Mouse (Mus musculus): ENCODE measurements around the gene Plcxd2.

Plcxd2 gene

DNA sequence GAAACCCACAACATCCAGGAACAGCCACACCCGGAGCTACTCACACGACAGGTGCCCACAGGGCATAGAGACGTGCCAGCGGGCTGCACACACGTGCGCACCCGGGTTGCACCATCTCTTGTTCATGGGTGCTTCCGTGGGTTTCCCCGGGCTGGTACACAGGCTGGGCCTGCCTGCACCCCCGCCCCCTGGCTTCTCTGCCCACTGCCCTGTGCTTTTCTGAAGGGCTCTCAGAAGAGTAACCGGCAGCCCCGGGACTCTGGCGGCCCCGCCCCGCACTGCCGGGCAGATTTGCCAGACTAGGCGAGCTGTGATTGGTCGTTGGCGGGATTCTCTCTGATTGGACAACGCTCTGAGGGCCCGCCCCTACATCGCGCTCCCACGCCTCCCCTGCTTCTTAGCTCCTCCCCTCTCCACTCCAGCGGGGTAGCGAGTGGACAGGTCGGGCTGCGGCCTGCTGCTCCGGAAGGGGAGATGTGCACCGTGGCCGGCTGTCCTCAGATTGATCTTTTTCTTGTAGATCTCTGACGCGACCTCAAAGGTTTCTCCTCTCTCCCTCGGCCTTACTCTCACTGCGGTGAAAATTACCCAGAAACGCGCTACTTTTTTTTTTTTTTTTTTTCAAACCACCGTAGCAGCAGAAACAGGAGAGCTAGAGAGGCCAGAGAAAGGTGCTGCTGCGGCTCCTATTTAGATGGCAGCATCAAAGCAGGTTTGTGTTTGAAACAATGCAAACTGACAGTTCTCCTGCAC is at the start of gene Plcxd2:
Gene Plcxd2, minus strand, starts transcription at position 66 of the 753 bp plus-strand sequence.
- peak; percentile 95 for DNase-seq (ENCODE audit: low spot score)

DNA sequence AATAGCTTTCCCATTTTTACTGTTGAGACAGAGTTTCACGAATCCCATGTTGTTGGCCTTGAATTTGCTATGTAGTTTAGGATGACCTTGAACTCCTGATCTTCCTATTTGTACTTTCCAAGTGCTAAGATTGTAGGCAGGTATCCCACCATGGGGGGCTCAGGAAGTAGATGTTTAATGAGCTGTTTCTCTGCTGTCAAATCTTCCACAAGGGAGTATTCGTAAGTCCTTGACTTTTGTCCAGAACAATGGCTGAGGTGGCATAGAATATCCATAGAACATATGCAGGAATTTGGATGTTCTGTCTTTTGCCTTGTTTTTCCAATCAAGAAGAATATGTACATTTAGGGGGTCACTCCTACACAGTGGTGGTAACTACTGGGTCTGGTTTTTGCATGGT is 36.9 kb upstream of the Plcxd2 start:
- DNase-seq (ENCODE audit: low spot score) = no peak

DNA sequence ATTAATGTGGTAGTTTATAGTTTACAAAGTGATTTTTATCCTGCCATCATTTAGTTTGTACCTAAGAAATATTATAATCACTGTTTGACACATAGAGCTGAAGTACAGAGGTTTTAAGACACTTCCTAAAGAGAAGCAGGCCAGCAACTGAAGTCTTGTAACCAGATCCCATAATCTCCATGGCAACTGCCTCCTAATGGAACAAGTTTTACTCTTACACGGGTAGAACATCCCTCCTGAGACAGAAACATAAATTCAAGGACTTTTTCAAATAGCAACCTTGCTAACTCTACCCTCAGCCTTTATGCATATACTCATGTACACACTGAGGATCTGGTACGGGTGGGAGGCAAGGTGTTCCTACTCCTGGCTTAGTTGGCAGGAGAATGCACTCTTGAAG is 26.2 kb upstream of the Plcxd2 start:
- DNase-seq (ENCODE audit: low spot score) = no peak

DNA sequence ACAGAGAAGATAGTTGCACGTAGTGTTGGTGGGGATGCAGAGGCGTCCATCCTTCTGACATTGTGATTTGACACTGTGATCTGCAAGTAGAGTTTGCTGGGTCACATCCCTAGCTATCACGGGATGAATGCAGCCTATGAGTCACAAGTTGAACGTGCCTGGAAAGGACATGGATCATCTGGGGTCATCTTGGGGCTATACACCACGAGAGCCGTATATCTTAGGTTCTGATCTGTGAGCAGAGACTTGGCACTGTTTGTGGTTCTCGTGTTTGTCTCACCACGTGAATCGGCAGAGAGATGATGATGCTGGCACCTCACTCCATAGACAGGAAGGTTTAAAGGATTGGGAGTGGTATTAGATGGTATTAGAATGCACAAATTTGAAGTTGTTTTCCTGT is 23.9 kb upstream of the Plcxd2 start:
- no peak for DNase-seq (ENCODE audit: low spot score)

DNA sequence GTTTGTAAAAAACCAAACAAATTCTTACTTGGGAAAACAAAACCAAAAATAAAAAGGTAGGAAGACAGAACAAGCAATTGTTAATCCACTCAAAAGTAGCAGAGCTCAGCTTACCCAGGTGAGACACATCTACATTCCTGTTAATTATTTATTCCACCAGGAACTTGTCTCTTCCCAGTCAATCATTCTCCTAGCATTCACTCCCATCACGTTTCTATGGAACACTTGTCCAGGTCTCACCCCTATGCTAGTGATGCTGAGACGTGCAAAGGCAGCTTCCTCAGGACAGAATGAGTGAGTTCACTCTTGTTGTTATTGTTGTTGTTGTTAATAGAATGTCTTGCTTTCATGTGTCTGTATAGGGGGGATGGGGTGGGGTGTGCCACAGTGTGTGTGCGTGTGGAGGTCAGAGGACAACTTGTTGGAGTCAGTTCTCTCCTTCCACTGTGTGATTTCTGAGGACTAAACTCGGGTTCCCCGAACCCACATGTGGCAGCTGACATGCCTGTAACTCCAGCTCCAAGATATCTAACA is 13.0 kb upstream of the Plcxd2 start:
- no peak for DNase-seq (ENCODE audit: low spot score)

DNA sequence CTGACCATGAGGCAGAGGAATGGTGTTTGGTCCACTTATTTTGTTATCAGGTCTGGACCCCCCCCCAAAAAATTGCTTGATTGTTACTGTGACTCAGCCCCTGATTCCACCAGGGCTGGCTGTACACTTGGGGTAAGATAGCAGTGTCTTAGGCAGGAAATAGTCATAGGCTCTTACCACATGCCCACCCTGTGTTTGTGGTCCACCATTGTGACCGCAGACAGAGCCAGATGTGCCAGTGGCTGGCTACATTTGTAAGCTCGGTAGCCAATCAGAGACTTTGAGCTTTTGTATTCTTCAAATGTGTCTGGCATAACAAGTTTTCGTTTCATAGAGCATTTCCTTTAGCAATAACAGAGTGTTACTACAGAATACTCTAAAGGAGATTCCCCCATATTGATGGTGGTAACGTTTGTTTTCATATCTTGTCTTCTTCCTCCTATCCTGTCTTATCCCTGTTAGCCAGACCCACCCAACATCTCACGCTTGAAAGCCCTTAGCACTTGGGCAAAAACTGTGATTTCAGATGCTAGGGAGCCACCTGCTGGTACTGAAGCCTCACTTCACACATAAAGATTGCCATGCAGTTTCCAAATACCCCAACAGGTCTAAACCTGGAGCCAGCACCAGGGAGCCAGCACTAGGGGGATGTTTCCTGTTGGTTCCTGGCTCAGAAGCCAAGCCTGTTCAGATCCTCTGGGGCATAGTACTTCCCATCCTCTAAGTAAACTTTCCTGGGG is 12.3 kb upstream of the Plcxd2 start:
- peak; percentile 63 for DNase-seq (ENCODE audit: low spot score)

DNA sequence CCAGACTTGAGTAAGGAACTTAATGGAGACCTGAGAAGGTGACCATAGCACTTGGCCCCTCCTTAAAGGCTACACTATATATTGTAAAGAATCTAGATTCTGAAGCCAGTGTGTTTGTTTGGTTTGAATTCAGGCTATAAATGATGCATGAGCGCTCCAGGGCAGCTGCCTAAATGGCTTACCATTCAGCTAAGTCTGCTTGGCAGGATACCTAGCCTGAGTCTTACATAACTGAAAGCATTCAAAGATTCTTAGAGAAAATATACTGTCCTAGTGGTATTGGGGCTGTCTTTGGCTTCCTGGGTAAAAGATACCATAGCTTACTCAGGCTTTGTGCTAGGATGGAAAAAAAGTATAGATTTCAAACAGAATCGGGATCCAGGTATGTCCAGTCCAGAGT is 11.3 kb upstream of the Plcxd2 start:
- no peak for DNase-seq (ENCODE audit: low spot score)

DNA sequence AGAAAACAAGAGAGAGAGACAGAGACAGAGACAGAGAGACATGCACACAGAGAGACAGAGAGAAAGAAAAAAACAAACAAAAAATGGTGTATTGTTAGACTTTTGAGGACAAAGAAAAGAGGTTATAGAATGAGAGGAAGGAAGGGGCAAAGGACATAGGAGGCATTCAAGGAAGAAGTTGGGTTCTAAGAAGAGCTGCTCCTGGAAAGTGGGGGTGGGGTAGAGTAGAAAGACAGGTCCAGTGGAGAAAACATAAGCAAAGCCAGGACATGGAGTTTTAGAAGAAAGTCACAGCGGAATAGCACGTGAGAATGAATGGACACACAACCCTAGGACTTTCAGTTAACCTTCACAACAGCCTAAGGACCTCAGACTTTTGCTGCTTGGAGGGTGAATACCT is 10.4 kb upstream of the Plcxd2 start:
- DNase-seq (ENCODE audit: low spot score) = no peak

DNA sequence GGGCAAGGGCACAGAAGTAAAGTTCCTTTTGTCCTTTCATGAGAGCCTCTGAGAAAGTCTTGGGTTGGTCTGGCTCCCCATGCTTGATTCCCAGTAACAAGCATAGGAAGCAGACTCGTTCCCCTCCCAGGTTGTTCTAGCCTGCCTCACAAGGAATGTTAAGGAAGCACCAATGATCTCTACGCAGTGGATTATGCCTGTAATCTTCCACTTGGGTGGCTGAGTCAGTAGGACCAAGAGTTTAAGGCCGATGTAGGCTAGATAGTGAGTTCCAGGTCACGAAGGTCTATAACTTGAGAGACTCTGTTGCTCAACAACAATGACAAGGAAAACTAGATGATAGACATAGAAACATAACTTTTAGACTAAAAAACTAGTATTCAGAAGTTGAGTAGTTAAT is 9.8 kb upstream of the Plcxd2 start:
- no peak for DNase-seq (ENCODE audit: low spot score)

DNA sequence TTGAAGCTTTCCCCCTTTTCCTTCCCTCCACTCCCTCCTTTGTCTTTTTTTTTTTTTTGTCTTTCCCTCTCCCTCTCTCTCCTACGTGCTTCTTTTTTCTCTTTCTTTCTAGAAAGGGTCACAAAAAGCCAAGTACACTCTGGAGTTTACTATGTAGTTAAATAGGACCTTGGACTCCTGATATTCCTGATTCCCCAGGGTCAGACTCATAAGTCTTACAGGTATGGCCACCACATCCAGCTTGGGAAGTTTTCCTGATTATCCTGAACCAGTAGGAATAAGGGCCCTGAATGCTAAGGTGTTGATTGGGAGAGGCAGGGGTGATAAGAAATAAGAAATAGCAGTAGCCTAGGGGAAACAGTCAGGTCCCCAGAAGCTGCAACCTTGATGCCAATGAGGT is 9.3 kb upstream of the Plcxd2 start:
- DNase-seq (ENCODE audit: low spot score) = no peak

DNA sequence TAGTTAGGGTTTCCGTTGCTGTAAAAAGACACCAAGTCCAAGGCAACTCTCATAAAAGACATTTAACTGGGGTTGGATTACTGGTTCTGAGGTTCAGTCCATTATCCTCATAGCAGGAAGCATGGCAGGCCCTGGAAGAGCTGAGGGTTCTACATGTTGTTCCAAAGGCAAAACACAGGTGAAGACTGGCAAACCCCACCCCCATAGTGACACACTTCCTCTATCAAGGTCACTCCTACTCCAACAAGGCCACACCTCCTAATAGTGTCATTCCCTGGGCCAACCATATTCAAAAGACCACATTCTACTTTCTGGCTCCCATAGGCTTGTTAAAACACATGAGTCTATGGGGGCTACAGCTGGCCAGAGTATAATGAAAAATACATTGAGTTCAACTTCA is 1.7 kb upstream of the Plcxd2 start:
- DNase-seq (ENCODE audit: low spot score) = no peak

DNA sequence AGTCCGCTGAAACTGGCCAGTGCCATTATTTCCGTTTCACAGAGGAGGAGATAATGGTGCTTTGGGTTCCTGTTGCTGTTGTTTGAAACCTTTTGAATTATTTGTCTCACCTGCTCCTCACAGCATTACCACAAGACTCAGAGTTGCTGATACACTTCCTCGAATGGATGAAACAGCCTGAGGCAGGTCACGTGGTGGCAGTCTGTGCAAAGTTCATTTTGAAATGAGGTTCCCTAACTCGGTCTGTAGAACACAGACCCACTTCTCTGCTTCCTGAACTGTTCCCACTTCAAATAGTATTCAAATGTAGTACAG is 845 bp upstream of the Plcxd2 start:
- DNase-seq (ENCODE audit: low spot score) = no peak

DNA sequence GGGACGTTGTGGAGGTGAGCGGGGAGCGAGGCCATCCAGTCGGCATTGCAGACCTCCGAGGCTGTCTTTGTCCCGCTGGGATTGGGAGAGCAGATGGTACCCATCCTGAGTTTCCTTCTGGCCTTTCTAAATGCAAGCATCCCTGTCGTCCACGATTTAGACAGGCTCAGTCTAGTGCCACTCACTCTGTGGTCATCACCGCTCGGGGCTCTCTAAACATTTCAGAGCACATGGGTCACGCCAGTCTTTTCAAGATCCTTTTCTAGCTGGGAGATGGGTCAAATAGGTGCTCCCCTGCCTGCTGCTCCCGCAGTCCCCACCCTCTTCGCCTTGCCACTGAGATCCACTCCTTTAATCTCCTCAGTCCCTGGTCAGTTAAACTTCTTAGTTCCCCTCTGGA is 301 bp downstream of the Plcxd2 start:
- no peak for DNase-seq (ENCODE audit: low spot score)

DNA sequence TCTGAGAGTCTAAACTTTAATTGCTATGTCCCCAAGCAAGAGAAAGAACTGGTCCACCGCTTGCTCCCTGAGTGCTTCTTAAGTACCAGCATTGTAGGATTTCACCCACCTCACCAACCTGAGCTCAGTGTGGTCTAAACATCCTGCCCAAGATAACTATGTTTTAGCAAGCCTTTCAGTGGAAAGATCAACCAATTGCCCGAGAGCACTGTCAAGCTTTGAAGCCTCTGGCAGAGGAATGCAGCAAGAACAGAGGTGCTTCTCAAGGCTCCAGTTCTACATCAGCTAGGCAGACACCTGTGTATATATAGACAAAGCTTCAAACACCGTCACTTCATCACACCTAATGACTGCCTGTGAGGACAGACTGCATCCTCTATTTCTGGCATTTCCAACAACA is 1.3 kb downstream of the Plcxd2 start:
- no peak for DNase-seq (ENCODE audit: low spot score)

DNA sequence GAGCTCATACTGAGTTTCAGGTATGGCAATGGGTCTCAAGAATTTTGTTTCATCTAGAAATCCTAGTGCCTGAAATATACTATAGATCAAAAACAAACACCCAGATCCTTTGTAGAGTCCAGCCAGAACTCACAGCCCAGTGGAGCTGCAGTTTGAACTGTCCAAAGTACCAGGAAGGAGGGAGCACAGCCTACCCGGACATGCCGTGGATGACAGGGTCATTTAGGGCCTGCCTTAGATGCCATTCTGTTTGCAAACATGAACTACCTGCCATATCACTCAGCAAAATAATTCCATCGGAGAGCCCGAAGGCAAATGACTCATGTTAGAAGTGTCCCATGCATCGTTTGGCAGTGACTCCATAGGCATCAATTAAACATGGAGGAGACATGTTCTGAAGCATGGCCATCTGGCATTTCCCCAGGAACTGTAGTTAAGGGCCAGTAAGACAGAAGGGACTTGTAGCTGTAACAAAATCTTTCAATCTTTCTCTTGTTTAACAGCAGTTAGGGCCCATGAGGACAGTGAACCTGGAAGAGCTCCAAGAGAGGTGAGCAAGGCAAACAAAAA is 1.9 kb downstream of the Plcxd2 start:
- DNase-seq (ENCODE audit: low spot score) = no peak

DNA sequence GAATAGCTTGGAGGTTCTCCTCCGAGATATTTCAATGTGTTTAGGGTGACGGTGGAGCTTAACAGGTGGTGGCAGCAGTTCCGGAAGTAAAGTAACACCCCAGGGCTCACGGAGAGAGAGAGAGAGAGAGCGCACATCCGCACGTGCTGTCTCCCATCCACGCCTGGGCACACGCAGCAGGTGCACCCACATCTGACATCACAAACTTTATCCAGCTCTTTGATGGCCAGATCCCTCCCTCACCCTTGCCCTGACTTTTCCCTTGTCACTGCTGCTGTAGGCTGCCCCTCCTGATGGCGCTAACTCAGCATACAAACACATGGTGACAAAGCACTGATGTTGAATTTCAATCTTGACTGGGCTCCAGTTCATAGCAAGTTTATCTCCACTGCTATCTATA is 3.8 kb downstream of the Plcxd2 start:
- no peak for DNase-seq (ENCODE audit: low spot score)

DNA sequence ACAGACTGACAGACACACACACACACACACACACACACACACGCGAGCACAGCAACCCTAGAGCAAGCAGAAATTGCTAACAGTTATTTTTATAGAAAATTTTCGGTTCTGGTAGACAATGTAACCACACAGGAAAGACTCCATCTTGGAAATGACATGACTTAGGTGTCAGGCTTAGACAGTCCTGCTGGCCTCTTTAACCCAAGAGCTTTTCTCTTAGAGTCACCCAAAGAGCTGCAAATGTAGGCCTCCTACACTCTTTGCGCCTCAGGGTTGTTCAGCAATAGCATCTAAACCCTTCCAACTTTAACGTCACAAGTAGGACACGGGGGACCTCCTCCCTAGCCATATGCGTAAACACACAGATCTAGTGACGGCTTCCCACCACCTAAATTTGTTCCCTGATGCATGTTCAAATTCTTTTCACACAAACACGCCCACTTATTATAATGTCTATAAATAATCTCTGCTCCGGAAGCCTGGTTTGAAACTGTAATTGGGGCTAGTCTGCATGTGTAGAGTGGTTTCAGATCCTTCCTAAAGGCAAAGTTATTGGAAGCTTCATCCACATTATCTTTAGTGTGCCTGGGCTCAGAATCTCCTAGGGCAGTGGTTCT is 8.4 kb downstream of the Plcxd2 start:
- DNase-seq (ENCODE audit: low spot score) = no peak

DNA sequence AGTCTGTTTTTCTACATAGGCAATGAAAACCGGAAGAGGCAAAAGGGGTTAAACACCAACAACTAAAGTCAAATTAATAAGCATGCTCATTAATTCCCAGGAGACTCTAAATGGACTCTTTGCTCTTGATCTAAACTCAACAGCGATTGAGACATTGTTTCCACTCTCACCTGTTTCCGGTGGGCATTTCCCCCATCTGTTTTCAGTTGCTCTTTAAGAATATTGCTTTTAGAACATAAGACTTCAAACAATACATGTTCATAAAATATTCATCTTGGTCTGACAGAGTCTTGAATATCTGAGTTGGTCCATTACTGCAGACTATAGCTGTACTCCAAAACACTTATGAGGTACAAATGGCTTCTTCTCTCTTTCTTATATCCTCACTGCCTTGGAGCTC is 9.0 kb downstream of the Plcxd2 start:
- no peak for DNase-seq (ENCODE audit: low spot score)

DNA sequence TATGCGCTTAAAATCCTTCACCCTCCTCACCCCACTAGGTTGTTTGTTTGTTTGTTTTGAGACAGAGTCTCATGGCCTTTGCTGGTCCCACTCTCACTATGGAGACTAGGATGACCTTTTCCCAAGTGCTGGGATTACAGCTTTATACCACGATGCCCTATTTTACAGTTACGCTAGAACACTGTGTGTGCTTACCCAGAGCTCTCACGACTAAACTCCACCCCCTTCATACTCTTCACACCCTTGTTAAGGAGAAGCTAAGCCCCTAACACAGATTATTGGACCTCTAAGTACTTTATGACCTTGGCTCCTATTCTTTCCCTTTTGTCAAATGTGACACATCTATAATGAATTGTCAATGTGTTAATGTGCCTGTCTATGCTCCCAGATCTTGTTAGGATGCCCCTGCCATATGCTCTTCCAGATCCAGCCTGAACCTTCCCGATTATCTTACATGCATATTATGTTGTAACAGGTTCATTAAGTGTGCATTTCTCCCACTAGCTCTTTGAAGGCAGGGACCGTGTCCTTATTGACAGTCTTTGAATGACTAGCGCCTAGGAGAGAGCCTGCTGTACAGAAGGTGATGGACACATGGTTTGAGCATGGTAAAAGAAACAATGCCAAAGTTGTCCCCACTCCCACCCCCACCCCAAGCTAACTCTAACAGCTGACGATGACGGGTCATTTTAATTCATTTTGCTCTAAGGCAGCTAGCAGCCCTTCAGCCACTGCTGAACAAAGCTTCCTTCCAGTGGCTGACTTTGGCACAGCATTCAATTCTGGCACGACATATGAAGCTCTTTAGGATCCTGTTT is 10.4 kb downstream of the Plcxd2 start:
- DNase-seq (ENCODE audit: low spot score) = no peak

DNA sequence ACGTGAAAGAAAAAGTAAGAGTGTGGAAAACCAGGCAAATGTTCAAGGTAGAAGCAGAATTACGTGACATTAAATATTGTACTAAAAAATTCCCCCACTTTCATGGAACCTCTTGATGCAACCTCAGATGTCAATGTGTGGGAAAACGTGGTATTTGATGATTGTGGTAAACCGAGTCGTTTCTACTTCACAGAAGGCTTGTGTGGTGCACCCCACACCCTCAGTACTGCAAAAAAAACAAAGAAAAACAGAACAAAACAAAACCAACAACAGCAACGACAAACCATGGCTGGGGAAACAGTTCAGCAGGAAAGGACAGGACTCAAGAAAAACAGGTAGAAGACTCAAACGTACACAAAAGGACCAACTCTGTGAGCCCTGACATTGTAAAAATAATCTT is 11.8 kb downstream of the Plcxd2 start:
- DNase-seq (ENCODE audit: low spot score) = no peak

DNA sequence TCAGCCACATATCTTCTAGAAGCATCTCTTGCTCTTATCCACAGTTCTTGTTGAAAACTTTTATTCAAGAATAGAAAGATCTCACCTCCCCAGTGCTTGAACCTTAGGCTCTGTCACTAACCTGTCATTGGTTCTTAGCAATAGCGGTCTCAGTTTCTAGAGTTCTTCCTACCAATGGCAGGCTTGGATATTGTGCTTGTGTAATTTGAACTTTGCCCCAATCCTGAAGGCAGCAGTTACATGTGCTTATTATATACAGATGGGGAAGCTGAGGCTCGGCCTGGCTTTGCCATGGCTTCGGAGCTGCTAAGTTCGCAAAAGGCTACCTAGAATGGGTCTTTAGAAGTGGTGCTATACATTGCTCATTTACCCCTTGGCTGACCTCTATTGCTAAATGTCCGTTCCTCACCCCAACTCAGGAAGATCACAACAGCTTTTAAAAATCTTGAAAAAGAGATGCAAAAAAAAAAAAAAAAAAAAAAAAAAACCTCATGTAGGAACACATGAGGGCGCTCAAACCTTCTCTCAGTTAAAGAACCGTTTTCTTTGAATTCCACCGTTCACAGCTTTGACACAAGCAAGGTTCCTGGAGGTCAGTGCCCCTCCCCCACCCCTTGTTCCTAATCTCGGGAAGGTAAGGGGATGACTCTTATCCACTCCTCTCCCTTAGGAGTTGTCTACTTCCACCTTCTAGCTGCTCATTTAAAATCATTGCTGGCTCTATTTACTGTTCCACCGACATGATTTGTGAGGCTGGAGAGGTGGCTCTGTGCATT is 18.9 kb downstream of the Plcxd2 start:
- no peak for DNase-seq (ENCODE audit: low spot score)
